Mouse (Mus musculus): ENCODE results near the gene Syngap1. TPM values are rescaled to one million over a fixed set of nuclear protein-coding genes. Genes with fewer than 3 reads are reported as not detected.
A peak's percentile ranks its signal among the peaks of the same experiment; 100 is the strongest.

Gene Syngap1
- polyA plus RNA-seq, 1 experiment from 2014 or later: 0.44 TPM

DNA sequence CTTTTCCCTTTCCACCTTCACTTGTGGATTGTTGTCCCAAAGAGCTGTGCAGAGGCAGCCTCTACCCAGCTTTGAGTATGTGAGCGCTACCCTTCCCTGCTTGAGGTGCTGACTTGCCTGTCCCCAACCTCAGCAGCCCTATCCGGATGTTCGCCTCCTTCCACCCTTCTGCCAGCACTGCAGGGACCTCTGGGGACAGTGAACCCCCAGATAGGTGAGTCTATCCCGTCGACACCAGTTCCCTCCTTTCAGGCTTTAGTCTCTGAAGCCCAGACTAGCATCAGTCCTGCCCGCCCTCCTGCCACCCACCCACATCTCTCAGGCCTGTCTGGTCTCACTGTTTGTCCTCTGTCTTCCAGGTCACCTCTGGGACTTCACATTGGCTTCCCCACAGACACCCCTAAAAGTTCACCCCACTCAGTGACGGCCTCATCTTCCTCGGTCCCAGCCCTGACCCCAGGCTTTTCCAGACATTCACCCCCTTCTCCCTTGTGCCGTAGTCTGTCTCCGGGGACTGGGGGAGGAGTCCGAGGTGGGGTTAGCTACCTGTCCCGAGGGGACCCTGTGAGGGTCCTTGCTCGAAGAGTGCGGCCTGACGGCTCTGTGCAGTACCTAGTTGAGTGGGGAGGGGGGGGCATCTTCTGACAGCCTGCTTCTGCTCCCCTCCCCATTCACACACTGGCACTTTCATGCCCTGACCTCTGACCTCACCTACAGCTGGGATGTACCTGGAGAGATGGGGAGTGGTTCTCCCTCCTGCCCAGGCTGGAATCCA lies 3.9 kb upstream of the Syngap1 start:
- Histone ChIP-seq H3K4me3 (replicated peaks) (peak overlapping the region; percentile 78), H3K27me3 (no peaks in the 10 kb centered on the region), H3K36me3 (peaks cover 47% of the 10 kb centered on the region), H3K9ac (peak overlapping the region; percentile 19; the same call in 1 of the 2 replicates), H3K4me1 (replicated peaks) (peaks cover 64% of the 10 kb centered on the region), H3K9me3 (replicated peaks) (no peaks in the 10 kb centered on the region), H3K27ac (peak overlapping the region; percentile 88; the same call in 1 of the 2 replicates), H3K4me2 (peak overlapping the region; percentile 97)
- 85% methylated on average over 15 of the region's 15 CpGs for WGBS (ENCODE audit: insufficient replicate concordance)
- DNase-seq: no peak
- ATAC-seq (ENCODE audit: low read depth): no peak

DNA sequence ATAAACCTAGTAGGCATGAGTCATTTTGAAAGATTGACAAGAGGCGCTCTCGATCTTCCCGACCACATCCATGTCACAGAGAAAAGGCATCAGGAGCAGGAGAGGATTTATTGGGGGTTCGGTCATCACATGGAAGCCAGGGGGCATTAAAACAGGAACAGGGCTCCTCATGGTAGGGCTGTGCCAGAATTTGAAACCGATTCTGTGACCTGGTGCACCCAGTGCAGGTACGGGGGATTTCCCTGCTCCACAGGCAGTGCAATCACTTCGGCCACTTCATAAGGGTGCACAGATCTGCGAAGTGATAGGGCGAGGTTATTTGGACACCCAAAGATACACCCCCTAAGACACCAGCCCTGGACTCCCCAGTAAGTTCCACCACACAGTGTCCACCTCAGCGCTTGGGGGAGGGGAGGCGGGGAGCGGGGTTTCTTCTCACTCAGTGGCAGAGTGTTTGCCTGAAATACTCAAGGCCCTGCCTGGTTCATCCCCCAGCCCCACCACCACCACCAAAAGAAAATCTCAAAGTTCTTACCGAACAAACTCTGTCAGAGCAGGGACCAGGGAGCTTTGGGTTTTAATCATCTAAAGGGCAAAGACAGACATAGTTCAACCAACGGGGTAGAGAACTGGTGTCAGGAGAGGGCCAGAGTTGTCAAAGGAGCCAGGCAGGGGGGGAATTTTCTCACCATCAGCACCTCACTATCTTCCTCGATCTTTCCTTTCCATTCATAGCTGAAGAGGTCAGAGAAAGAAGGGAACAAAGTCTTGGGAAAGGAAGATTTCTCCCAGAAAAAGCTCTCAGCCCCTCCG lies 3.0 kb upstream of the Syngap1 start:
- H3K4me1 ChIP-seq (replicated peaks): peaks cover 59% of the 10 kb centered on the region
- H3K9ac ChIP-seq: peak overlapping the region; percentile 85
- H3K9me3 ChIP-seq (replicated peaks): no peaks in the 10 kb centered on the region
- H3K4me3 ChIP-seq (replicated peaks): peak overlapping the region; percentile 78
- WGBS (ENCODE audit: insufficient replicate concordance): 45% methylated on average over 16 of the region's 16 CpGs
- ATAC-seq (ENCODE audit: low read depth) (no peak), DNase-seq (no peak)
- peaks cover 41% of the 10 kb centered on the region for H3K36me3 ChIP-seq
- no peaks in the 10 kb centered on the region for H3K27me3 ChIP-seq
- H3K4me2 ChIP-seq: peak overlapping the region; percentile 97
- peak overlapping the region; percentile 88 for H3K27ac ChIP-seq

DNA sequence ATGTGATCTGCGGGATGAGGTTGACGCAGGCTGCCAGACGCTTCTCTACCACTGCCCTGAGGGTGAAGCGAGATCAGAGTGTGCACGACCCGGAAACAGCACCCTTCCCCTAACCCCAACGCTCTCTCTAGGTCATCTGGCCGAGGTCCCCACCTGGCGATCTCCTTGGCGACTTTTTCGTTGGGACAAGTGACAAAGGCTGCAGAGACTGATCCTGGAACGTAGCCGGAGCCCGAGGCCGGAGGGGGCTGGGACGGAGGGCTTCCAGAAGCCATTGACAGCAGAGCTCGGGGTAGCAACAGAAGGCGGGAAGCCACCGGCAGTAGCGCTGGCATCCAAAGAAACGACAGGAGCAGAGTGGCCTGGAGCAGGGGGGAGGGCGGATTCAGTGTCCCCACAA lies 2.3 kb upstream of the Syngap1 start:
- WGBS (ENCODE audit: insufficient replicate concordance): under 1% methylated on average over 22 of the region's 22 CpGs

DNA sequence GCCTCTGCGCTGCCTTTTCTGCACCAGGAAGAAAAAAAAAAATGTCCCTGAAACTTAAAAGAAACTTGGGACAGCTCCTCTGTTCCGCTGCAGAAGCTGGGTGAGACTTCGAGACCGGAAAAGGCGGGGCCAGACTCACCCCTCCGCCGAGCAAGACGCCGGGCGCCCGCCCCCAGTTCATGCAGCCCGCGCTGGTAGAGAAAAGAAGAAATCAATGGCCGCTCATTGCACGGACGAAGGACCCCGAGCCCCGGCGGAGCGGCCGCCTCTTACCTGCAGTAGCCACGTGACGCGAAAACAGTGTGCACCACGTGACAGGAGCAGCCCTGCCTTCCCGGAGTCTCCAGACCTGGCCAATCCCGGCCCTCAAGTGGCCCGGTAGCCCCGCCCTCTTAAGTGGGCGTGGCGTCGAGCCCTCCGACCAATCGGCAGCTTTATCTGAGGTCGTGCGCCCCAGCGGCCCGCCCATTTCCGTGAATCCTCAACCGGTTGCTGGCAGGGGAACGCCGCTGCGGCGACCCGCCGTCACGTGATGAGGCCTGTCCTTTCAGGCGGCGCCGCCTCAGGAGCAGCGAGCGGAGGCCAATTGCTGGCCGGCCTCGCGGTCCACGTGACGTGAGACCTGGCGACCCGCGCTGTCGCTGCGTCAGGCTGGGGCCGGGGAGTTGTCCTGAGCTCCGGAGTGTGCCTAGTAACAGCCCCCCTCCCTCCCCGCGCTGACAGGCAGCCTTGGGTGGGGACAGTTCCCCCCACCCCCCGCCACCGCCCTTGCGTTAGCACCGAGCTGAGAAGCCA lies 1.7 kb upstream of the Syngap1 start, which contains the start of gene Cuta:
Gene Cuta (minus strand): TSS at position 392 of the 795 bp plus-strand sequence.
- Histone ChIP-seq H3K4me3 (replicated peaks) (peak within 1 kb of the TSS; percentile 78), H3K4me2 (peak within 1 kb of the TSS; percentile 97), H3K27me3 (peaks cover 2% of the 10 kb centered on the region; the same call in 1 of the 2 replicates), H3K4me1 (replicated peaks) (peaks cover 46% of the 10 kb centered on the region), H3K9me3 (replicated peaks) (no peaks in the 10 kb centered on the region), H3K9ac (peak within 1 kb of the TSS; percentile 93), H3K36me3 (peaks cover 37% of the 10 kb centered on the region), H3K27ac (peak within 1 kb of the TSS; percentile 95)
- under 1% methylated on average over 70 of the region's 70 CpGs for WGBS (ENCODE audit: insufficient replicate concordance)
- ATAC-seq (ENCODE audit: low read depth): peak; percentile 89
- DNase-seq: peak; percentile 100

More for the DNA sequence above, 2.3 kb upstream of the Syngap1 start:
- H3K27ac ChIP-seq: peak overlapping the region; percentile 88
- no peaks in the 10 kb centered on the region for H3K27me3 ChIP-seq
- H3K36me3 ChIP-seq: peaks cover 41% of the 10 kb centered on the region
- peak overlapping the region; percentile 97 for H3K4me2 ChIP-seq
- H3K4me1 ChIP-seq (replicated peaks): peaks cover 53% of the 10 kb centered on the region
- no peaks in the 10 kb centered on the region for H3K9me3 ChIP-seq (replicated peaks)
- DNase-seq (no peak), ATAC-seq (ENCODE audit: low read depth) (no peak)
- peak overlapping the region; percentile 78 for H3K4me3 ChIP-seq (replicated peaks)
- peak overlapping the region; percentile 85 for H3K9ac ChIP-seq

DNA sequence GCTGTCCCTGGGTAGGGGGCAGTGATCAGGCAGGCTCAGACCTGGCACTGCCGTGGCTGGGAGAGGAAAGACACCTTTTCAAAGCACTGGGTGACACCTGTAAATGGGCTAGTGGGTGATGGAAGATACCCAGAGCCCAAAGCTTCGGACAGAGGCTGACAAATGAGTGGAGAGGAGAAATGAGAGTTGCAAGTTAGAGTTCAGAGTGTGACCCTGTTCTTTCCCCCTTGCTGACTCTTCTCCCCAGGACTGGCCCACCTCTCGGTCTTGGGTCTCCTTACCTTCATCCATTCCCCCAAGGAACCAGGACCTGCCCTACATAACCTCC lies 1.1 kb upstream of the Syngap1 start:
- no peak for ATAC-seq (ENCODE audit: low read depth)
- no peak for DNase-seq
- Histone ChIP-seq H3K36me3 (peaks cover 32% of the 10 kb centered on the region), H3K4me1 (replicated peaks) (peaks cover 43% of the 10 kb centered on the region), H3K4me3 (replicated peaks) (peak overlapping the region; percentile 69), H3K27ac (peak overlapping the region; percentile 95), H3K4me2 (peak overlapping the region; percentile 97), H3K9ac (peak overlapping the region; percentile 93), H3K9me3 (replicated peaks) (no peaks in the 10 kb centered on the region), H3K27me3 (peaks cover 5% of the 10 kb centered on the region; the same call in 1 of the 2 replicates)
- whole genome bisulfite sequencing (ENCODE audit: insufficient replicate concordance): 7% methylated on average over 3 of the region's 3 CpGs

DNA sequence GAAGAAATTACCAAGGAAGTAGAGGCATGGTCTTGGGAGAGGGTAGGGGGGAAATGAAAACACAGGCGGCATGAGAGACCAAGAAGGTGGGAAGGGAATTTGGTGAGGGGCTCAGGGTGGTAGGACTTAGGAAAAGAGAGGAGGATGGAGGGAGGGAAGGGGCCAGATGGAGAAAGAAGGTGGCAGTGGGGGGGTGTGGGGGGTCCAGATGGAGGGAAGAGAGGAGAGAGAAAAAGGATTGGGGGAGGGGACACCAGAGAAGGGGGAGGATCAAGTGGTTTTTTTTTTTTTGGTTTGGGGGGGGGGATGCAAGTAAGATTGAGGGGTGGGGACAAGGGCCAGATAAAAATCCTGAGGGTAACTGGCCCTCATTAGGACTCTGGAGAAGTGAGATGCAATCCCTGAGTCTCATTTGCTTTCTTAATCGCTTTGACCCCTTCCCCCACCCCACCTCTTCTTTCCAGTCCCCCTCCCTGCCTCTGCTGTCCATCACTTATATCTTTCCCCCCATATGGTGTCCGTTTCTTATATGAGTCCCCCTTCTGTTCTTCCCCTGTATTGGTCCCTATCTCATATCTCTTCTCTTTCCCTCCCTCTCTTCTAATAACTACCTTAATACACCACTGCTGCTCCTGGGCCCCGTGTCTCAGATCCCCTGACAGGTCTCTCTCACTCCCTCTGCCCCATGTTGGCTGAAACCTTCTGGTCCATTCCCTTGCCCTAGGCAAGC lies 953 bp downstream of the Syngap1 start:
- ATAC-seq (ENCODE audit: low read depth): no peak
- Histone ChIP-seq H3K27ac (no peak overlapping the region), H3K9me3 (replicated peaks) (no peaks in the 10 kb centered on the region), H3K36me3 (peaks cover 11% of the 10 kb centered on the region), H3K4me1 (replicated peaks) (peaks cover 60% of the 10 kb centered on the region), H3K27me3 (peaks cover 5% of the 10 kb centered on the region; the same call in 1 of the 2 replicates), H3K4me2 (peak overlapping the region; percentile 97), H3K4me3 (replicated peaks) (peak overlapping the region; percentile 46), H3K9ac (peak overlapping the region; percentile 59)
- no peak for DNase-seq
- WGBS (ENCODE audit: insufficient replicate concordance): 15% methylated on average over 4 of the region's 4 CpGs

DNA sequence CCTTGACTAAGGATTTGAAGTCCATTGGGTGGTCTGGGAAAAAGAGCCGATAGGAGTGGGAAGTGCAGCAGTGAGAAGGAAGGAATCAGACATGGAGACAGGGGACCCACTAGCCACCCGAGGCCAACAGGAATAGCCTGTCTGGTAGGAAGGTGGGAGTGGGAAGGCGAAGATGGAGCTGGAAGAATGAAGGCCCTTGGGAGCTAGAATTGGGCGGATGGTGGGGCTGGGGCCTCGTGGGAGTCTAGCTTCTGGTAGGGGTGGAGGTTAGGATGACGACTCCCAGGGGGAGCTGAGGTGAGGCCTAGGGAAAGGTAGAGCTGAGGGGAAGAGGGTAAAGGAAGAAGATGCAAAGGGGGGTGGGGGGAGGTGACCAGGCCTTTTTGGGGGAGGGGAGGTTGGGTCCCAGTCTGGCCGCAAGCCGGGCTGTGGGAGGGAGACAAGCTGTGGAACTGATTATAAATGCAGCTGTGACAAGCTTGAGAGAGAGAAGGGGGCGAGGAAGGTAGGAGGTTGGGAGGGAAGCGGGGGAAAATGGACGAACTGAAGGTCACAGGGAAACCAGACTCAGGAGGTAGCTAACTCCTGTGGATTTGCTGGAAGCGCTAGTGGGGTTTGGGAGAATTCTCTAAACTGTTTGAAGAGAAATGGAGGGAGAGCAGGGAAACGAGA lies 4.9 kb downstream of the Syngap1 start:
- Histone ChIP-seq H3K27me3 (peaks cover 23% of the 10 kb centered on the region), H3K27ac (peak overlapping the region; percentile 21; the same call in 1 of the 2 replicates), H3K4me2 (peak overlapping the region; percentile 80), H3K9me3 (replicated peaks) (no peaks in the 10 kb centered on the region), H3K9ac (peak overlapping the region; percentile 73), H3K4me1 (replicated peaks) (peaks cover 67% of the 10 kb centered on the region), H3K36me3 (no peaks in the 10 kb centered on the region), H3K4me3 (replicated peaks) (peak overlapping the region; percentile 50)
- DNase-seq (no peak), ATAC-seq (ENCODE audit: low read depth) (no peak)
- 46% methylated on average over 13 of the region's 13 CpGs for WGBS (ENCODE audit: insufficient replicate concordance)

DNA sequence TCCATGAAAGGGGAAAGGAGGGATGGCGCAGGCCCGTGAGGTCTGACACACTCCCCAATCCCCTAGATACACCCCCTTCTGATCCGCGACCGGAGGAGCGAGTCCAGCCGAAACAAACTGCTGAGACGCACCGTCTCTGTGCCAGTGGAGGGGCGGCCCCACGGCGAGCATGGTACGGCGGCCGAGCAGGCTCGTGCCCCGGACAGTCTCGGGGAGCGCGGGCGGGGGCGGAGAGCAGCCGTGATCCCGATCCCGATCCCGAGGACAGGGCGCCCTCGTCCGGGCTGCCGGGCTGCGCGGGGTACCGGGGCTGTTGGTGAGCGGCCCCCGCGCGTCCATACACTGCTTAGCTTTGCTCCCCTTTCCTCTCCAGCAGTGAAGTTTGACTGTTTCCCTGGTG lies 5.5 kb downstream of the Syngap1 start:
- ATAC-seq (ENCODE audit: low read depth) (peak; percentile 30), DNase-seq (peak; percentile 50)
- Histone ChIP-seq H3K4me2 (peak overlapping the region; percentile 80), H3K36me3 (no peaks in the 10 kb centered on the region), H3K4me3 (replicated peaks) (peak overlapping the region; percentile 50), H3K27me3 (peaks cover 24% of the 10 kb centered on the region), H3K9me3 (replicated peaks) (no peaks in the 10 kb centered on the region), H3K27ac (peak overlapping the region; percentile 21; the same call in 1 of the 2 replicates), H3K4me1 (replicated peaks) (peaks cover 67% of the 10 kb centered on the region), H3K9ac (peak overlapping the region; percentile 73)
- 4% methylated on average over 37 of the region's 37 CpGs for WGBS (ENCODE audit: insufficient replicate concordance)

DNA sequence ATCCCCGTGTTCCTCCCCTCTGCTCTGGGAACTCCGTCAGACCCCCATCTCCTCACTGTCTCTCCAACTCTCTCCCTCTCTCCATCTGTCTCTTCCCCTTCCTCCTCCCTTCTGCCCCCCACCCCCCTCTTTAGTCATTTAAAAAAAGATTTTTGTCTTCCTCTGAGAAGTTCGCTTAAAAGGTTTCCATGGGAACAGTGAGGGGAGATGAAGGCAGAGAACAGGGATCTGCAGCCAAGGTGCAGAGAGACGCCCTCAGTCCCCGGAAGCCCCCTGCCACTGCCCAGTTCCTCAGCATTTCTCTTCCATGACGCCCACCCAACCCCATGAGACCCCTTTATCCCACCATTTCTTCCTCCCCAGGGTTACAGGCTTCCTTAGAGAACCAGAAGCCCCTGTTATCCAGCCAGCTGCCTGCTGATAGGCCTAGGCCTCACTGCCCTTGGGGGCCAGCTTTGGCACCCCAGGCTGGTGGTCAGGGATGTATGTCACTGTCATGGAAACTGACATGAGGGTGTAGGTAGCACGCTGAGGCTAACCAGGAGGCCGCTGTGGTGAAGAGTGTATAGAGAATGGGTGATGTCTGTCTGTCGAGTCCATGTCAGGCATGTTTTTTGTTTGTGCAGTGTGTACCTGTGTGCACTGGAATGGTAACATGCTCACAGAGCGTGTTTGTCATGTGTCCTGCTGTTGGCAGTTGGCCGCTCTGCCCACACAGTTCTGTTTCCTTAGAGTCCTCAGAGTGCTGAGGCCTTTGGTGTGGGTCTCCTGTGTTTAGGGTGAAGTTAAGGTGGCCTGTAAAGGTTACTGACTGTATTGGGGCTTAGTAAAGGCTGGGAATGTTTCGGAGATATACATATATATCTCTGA lies 6.4 kb downstream of the Syngap1 start:
- DNase-seq (no peak), ATAC-seq (ENCODE audit: low read depth) (no peak)
- H3K9me3 ChIP-seq (replicated peaks): no peaks in the 10 kb centered on the region
- peak overlapping the region; percentile 73 for H3K9ac ChIP-seq
- peak overlapping the region; percentile 80 for H3K4me2 ChIP-seq
- H3K27ac ChIP-seq: no peak overlapping the region
- peaks cover 71% of the 10 kb centered on the region for H3K4me1 ChIP-seq (replicated peaks)
- H3K4me3 ChIP-seq (replicated peaks): peak overlapping the region; percentile 50; the same call in 1 of the 2 replicates
- WGBS (ENCODE audit: insufficient replicate concordance): 67% methylated on average over 12 of the region's 12 CpGs
- H3K27me3 ChIP-seq: peaks cover 31% of the 10 kb centered on the region
- H3K36me3 ChIP-seq: no peaks in the 10 kb centered on the region

All from liver, embryonic 13.5 days (tissue).